Mouse (Mus musculus): ENCODE data around the gene Zfp719. TPM values are rescaled to one million over a fixed set of nuclear protein-coding genes. Genes with fewer than 3 reads are reported as not detected.

Gene Zfp719
- polyA plus RNA-seq (2017; shearing (Covaris generic)): 10 to 100 TPM; 10.9 to 12.9 TPM

GRCm38 (mm10) chr7:43579440-43580171, at the start of gene Zfp719:
Gene Zfp719 (plus strand): TSS chr7:43579610.
- peak; percentile 97 for ATAC-seq

DNA sequence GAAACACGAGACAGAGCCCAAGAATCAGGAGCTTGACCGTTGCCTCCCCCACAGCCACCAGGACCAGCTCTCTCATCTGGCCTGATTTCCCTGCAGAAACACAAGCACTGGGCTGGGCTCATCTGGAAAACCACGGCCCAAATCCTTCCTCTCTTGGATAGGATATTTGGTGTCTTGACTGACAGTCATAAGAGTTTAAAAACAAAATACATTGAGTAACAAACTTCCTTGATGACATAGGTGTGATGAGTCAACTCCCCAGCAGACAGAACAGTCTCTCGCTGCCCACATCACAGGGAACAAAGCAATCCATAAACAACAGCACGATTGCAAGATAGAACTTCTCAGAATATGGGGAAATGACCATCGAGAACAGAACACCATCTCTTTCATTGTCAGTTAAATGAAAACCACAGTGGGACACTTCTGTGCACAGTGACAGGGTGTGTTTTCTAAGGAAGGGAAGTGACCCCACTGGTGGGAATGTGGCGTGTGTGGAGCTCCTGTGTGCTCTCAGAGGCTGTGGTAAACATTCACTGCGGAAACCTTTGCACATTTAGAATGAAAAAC, 49.1 kb upstream of the Zfp719 start:
- ATAC-seq: no peak

DNA sequence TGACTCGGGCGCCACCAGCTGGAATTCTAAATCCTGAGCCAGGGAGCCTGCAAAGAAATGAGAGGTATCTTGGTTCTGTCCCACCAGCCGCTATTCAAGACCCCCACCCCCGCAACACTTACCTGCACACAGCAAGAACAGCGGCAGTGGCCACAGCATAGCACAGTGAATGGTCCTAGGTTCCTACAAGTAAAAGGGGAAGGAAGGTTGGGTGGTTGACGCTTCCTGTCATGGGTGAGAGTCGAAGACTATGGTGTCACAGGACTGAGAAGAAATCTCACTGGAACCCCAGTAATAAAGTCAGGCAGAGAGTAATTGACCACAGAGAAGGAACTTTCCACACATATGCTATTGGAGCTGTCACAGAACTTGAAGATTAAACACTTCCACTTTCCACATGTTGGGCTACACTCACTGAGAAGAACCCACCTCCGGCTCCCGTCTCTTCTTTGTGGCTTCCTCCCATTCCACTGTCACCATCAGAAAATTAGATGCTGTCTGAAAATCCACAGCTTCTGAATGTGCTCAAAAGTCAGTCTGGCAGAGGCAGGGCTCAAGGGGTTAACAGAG, 46.4 kb upstream of the Zfp719 start:
- no peak for ATAC-seq

- ATAC-seq: no peak
Measured at GRCm38 (mm10) chr7:43538524-43538923, 40.9 kb upstream of the Zfp719 start.

DNA sequence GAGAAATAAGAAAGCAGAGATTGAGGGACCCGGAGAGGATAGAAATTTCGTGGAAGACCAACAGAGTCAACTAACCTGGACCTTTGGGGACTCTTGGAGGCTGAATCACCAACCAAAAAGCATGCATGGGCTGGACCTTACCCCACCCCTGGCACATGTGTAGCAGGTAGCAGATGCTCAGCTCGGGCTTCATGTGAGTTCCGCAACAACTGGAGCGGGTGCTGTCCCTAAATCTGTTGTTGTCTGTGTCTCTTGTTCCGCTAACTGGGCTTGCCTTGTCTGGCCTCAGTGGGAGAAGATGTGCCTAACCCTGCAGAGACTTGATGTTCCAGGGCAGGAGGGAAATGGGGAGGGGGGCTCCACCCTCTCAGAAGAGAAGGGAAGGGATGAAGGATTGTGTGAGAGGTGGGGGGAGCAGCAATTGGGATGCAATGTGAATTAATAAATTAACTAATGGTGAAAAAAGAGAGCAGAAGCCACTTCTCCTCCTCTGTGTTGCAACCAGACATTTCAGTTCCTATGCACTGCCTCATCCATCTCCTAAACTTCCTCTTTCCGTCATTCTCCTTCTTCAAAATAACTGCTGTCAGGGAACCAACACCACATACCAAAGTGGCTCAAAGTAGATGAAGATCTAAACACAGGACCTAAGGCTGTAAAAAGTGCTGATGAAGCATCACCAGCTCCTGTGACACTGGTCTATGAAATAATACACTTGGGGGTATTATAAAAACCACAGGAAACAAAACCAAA, 35.0 kb upstream of the Zfp719 start, which contains the start of gene Cd33:
TSS of gene Cd33 (minus strand) at position 204 of the 753 bp plus-strand sequence.
- no peak for ATAC-seq

DNA sequence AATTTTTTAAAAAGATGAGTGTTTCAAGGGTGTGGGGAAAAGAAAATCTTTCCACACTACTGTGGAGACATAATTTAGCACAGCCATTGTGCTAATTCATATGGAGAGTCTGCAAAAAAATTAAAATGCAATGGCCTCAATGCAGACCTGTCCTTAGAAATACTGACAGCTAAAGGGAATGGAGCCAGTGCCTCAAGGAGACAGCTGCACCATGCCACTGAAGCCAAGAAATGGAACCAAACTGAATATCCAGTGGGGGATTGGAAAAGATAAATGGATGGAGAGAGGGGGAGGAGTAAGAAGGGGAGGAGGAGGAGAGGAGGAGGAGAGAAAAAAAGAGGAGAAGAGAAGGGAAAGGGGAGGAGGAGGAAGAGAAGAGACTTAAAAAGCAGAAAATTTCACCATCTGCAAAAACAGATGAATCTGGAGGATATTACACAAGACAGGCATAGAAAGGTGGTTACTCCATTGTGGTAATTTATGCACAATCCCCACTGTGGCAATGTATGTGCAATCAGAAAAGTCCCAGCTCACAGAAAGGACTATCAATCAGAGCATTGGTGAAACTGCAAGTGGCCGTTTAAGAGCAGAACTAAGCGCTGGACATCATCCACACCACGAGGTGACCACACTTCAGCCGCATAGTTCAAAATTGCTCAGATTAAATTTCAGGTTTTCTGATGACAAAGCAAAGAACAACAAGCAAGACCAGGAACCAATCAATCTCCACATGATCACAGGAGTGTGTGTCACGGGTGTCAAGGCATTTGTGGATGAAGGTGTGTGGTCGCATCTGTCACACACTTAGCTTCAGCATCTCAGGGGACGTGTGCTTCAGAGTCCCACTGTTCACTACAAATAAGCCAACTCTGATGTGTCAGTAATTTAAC, 33.5 kb upstream of the Zfp719 start:
- ATAC-seq: no peak

DNA sequence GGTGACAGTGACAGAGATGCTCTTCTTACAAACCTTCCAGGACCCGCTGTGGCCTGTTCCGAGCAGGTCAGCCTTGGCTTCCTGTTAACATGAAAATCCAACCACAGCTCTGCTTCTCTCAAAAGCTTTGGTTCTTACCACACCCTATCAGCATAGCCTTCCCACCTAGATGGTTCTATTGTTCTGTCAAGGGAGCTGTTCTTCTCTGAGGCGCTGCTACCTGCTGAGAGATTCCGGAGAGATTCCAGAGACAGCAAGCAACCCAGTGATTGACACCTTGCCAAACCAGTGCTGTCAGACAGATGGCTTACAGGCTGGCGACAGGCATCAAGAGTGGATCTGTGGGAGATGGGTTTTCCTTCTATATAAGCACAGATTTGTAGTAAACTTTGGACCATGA, 31.7 kb upstream of the Zfp719 start:
- no peak for ATAC-seq

DNA sequence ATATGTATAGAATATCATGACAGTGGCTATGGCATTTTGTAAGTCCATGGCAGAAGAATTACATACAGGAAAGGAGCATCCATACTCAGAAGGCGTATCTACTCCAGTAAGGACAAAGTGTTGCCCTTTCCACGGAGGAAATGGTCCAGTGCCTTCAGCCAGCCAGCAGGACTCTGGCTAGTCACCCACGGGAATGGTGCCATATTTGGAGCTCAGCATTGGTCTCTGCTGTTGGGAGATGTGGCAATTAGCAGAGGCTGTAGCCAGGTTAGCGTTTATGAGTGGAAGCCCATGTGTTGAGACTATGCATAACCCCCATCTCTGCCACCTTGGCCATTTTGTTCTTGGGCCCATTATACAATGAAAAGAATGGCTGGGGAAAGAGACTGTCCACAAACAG, 31.2 kb upstream of the Zfp719 start:
- ATAC-seq: no peak

DNA sequence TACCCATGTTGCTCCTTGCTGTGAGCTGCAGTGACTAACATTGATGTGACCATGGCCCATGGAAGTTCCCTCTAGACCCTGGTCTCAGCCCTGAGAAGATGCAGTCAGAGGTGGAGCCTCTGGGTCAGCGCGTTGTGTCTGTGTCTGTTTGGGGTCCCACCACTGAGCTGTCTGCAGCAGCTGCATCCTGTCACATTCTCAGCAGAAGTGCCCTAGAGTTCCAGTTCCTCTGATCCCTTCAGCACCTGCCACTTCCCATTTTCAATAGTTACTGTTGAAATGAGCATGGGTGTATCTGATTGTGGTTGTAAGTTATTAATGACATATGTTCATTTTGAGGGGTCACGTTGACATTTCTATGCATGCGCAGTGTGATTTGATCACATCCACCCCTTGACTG, 26.3 kb upstream of the Zfp719 start:
- ATAC-seq: no peak

GRCm38 (mm10) chr7:43554550-43554949, 24.9 kb upstream of the Zfp719 start:
- no peak for ATAC-seq

GRCm38 (mm10) chr7:43555351-43555750, 24.1 kb upstream of the Zfp719 start:
- no peak for ATAC-seq

- no peak for ATAC-seq
Measured at GRCm38 (mm10) chr7:43556901-43557300, 22.5 kb upstream of the Zfp719 start.

DNA sequence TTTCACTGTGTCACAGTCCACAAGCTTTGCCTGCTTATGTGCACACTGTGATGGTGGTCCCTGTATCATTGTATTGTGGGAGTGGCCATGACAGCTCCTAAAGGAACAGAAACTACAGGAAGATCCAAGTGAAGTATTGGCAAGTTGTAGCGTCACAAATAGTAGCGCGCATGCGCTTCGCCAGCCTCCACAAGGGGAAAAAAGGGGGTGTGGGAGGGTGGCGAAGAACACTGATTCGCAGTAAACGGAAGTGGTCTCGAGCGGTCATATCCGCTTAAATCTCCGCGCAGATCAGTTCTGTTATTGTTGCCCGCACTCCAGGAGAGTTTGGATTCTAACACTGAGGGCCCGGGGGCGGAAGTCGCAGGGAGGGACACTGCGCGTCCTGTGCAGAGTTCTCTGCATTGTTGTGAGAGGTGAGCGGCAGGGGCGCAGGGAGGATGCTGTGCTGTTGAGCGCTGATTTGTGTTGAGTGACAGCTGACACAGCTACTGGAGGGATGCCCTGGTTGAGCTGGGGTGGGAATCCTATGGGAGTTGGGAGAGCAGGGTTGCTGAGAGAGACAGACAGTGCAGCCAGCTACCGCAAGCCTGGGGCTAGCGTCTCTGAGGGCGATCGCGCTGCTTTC, 17.3 kb upstream of the Zfp719 start, which contains the start of gene Zfp658:
TSS of gene Zfp658 (plus strand) at position 251 of the 628 bp plus-strand sequence.
- ATAC-seq: peak; percentile 96

DNA sequence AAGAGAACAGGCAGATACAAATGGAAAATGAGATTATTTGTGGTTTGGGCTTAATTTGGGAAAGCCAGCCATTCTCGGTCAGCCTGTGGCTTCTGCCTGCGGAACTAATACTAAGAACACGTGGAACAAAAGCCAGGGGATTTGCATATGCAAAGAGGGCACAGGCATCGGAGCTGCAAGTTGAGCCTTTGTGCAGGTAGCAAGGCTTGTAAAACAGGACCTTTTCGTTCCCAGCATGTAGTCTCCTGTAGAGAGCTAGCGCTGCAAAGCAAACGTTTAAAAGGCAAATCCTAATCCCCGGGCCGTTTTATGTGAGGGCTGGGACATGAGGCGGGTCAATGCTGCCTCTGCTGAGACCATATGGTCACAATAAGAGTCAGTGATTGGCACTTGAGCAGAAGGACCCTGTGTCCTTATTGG, 16.7 kb upstream of the Zfp719 start:
- ATAC-seq: peak; percentile 16

GRCm38 (mm10) chr7:43563300-43563699, 16.1 kb upstream of the Zfp719 start:
- no peak for ATAC-seq

GRCm38 (mm10) chr7:43571216-43571615, 8.2 kb upstream of the Zfp719 start:
- no peak for ATAC-seq

DNA sequence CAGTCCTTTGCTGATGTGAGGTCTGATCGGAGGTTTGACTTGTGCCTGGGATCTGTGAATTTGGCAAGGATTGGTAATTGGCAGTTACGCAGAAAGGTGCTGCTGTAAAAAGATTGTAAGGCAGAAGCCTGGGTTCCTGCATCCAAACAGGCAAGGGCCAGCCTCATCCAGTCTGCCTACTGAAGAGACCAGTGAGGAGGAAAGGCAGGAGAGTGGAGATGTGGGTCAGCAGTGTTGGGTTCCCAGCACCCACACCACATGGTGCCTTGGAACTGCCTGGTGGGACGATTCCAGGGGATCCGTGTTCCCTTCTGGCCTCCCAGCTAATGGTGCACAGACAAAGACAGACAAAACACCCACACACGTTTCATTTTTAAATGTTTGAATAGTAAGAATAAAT, 1.1 kb downstream of the Zfp719 start:
- no peak for ATAC-seq

DNA sequence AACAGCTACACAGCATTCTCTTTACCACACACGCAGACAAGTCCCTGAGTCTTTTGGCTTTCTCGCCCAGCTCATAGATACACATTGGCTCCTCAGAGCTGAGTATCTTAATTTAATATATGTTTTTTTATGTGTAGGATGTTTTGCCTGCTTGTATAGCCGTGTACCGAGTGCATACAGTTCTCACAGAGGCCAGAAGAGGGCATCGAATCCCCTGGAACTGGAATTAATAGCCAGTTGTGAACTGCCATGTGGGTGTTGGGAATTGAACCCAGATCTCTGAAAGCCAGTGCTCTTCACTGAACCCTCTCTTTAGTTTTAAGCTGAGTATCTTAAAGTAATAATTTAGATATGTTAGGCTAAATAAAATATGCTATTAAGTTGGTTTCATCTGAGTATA, 5.4 kb downstream of the Zfp719 start:
- no peak for ATAC-seq

DNA sequence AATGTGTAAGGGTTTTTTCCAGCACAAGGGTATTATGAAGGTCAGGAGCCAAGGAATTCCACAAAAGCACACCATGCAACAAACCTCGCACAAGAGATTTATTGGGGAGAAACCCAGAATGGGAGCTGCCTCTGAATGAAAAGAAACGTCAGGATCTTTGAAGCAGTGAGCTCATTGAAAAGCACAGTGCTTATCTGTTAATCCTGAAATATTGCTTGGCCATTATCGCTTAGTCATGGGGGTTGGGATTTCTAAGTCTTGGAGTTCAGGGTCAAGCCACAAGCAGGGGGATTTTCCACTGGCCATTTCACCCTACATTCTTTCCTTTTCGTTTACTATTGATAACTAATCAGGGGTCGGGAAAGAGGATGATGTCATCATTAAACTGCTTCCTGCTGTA, 22.5 kb downstream of the Zfp719 start:
- ATAC-seq: no peak

- ATAC-seq: peak; percentile 64
Measured at GRCm38 (mm10) chr7:43606896-43607742, 27.7 kb downstream of the Zfp719 start, which contains the start of gene Zfp819. Gene Zfp819 (plus strand): TSS chr7:43607169.
